Mouse (Mus musculus): ENCODE measurements around the gene Tcirg1.

- TF ChIP-seq POLR2A (IDR thresholded peaks at IDR 0.05; ENCODE audit: borderline replicate concordance, control insufficient read depth, low read depth, low read length), result no peak
- TF ChIP-seq CTCF (IDR thresholded peaks at IDR 0.05; ENCODE audit: control insufficient read depth, insufficient read depth, low read length), result no peak
Measured at GRCm38 (mm10) chr19:3916727-3917126, 9.8 kb upstream of the Tcirg1 start.

Data from bone marrow, adult 2 months (tissue).